In the genomic region with DNA sequence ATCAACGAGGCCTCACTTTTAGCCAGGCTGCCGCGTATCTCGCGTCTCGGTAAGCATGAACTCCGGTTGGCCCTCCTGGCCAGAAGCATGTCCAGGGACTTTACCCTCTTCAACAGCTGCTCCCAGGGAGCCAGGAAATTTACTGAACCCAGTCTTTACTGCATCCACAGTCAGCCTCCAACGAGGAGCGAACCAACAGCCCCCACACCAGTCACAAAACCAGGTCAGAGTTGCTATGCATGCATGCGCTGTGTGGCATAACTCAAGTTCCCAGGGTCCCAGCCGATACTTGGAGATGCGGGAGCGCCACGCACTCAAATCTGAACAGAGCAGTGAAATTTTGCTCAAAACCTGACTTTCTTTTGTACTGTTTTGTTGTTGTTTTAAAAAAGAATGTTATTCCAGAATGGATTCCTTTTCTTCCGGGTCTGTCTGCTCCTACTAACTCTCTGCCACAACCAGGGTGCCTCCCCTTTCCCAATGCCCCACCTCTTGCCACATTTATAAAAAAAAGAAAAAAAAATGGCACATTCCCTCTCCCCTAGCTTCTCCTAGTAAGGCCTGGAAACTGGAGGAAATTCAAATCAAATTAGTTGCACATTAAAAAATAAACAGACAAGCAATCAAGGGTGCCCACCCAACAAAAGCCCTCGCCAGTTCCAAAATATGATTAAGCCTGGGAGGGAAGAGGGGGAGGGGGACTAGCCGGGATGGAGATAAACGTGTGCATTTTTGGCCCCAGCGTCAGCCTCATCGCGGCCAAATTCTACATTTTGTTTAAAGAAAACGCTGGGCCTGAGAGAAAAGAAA, we compare ENCODE assay signal across 8 mouse cellular contexts. TPM values are rescaled to one million over a fixed set of nuclear protein-coding genes. Genes with fewer than 3 reads are reported as not detected.
DNase-seq lines count a peak whose midpoint lies in the region; ATAC-seq lines count a peak whose summit lies in the region.

No protein-coding gene starts in this region.

- H3K4me3 ChIP-seq in brown adipose tissue, adult 24 weeks (ENCODE audit: insufficient read depth, low read depth, low read length) = peak overlapping the region; percentile 80
- peak overlapping the region; percentile 66 to 90 for H3K4me3 ChIP-seq in heart, embryonic 14.5 days (ENCODE audit: control insufficient read depth in 1 of 2, insufficient read depth in 1 of 2, low read depth in 1 of 2, low read length in 2 of 2)
- peak overlapping the region; percentile 91 for H3K4me3 ChIP-seq in midbrain, embryonic 12.5 days

- WGBS in heart, embryonic 14.5 days = 1% methylated on average over 22 of the region's 22 CpGs
- WGBS in midbrain, embryonic 12.5 days = 3% methylated on average over 22 of the region's 22 CpGs

- ATAC-seq in heart, embryonic 14.5 days (ENCODE audit: insufficient number of reproducible peaks, insufficient read depth, low FRiP score, low read depth) = no peak
- ATAC-seq in midbrain, embryonic 12.5 days (ENCODE audit: low FRiP score, low read depth) = no peak

- H3K27ac ChIP-seq in brown adipose tissue, adult 24 weeks (replicated peaks; ENCODE audit: low read depth, low read length) = peak overlapping the region; percentile 61; the same call in 1 of the 2 replicates
- H3K27ac ChIP-seq in heart, embryonic 14.5 days (replicated peaks in 1 of 2; ENCODE audit: control insufficient read depth in 1 of 2, insufficient read depth in 1 of 2, low read depth in 2 of 2, low read length in 2 of 2) = peak overlapping the region; percentile 96 to 99
- H3K27ac ChIP-seq in midbrain, embryonic 12.5 days (replicated peaks) = 0 out of 2 replicates have a peak overlapping the region, but pooled peaks have one; percentile 95

- peak overlapping the region; percentile 71 for H3K4me2 ChIP-seq in heart, embryonic 14.5 days (ENCODE audit: low read length)
- peak overlapping the region; percentile 76 for H3K4me2 ChIP-seq in midbrain, embryonic 12.5 days (replicated peaks)

- peak; percentile 58 for DNase-seq in MN1 (ENCODE audit: low spot score)
- DNase-seq in kidney, postnatal 25 days = peak; percentile 63 to 85
- DNase-seq in right cerebral cortex, adult 18-20 months = no peak
- no peak for DNase-seq in frontal cortex, postnatal 25 days (ENCODE audit: low spot score in 2 of 2)
- no peak for DNase-seq in spleen, adult 18-20 months

- no peaks in the 10 kb centered on the region for H3K27me3 ChIP-seq in heart, embryonic 14.5 days (ENCODE audit: control insufficient read depth, insufficient read depth, low read length)
- peaks cover 3% of the 10 kb centered on the region; the same call in 1 of the 2 replicates for H3K27me3 ChIP-seq in midbrain, embryonic 12.5 days

- H3K9me3 ChIP-seq in heart, embryonic 14.5 days (ENCODE audit: control insufficient read depth, low read length) = no peaks in the 10 kb centered on the region
- H3K9me3 ChIP-seq in midbrain, embryonic 12.5 days = no peaks in the 10 kb centered on the region

- peak overlapping the region; percentile 97 for H3K9ac ChIP-seq in heart, embryonic 14.5 days (ENCODE audit: low read length)
- peak overlapping the region; percentile 81 for H3K9ac ChIP-seq in midbrain, embryonic 12.5 days (replicated peaks)

- H3K4me1 ChIP-seq in brown adipose tissue, adult 24 weeks (ENCODE audit: control insufficient read depth, insufficient read depth, insufficient read length, low read length) = peaks cover 13% of the 10 kb centered on the region; the same call in 1 of the 2 replicates
- H3K4me1 ChIP-seq in heart, embryonic 14.5 days (ENCODE audit: control insufficient read depth in 2 of 2, insufficient read depth in 2 of 2, low read length in 2 of 2) = peaks cover 18 to 45% of the 10 kb centered on the region in 2 experiments
- peaks cover 15% of the 10 kb centered on the region for H3K4me1 ChIP-seq in midbrain, embryonic 12.5 days

- H3K36me3 ChIP-seq in heart, embryonic 14.5 days (ENCODE audit: control insufficient read depth, insufficient read depth, low read length) = no peaks in the 10 kb centered on the region
- H3K36me3 ChIP-seq in midbrain, embryonic 12.5 days = no peaks in the 10 kb centered on the region

RNA-seq across cellular contexts. Expression of a gene that starts 1.8 kb away (rescaled TPM):
- 6.4 and 13.2 TPM in 2 replicates for polyA plus RNA-seq in brown adipose tissue, adult 24 weeks (2012; ENCODE audit: insufficient read depth, insufficient read length, missing spikeins)
- polyA plus RNA-seq in heart, embryonic 14.5 days (2014; fragmentation: Nextera tagmentation; extraction: Ambion mirVana) = 25.8 and 29.0 TPM in 2 replicates
- 14.2 and 14.6 TPM in 2 replicates for polyA plus RNA-seq in midbrain, embryonic 12.5 days (2016; fragmentation: Nextera tagmentation; extraction: Ambion mirVana)

Comparison
In these comparisons a context has a peak if more than half of its experiments do, and no peak if none do; other contexts are left out.
1. DNase-seq: peak in MN1 (single experiment) and kidney, postnatal 25 days (2 of 2); none in right cerebral cortex, adult 18-20 months (single experiment), frontal cortex, postnatal 25 days (0 of 2) and spleen, adult 18-20 months (0 of 2).
2. Peak in every context shown above with its lines, with median percentiles within 50 percentile points of each other: H3K27ac ChIP-seq and H3K4me3 ChIP-seq.